Mouse (Mus musculus): ENCODE results near the gene Kcnt1. TPM values are rescaled to one million over a fixed set of nuclear protein-coding genes. Genes with fewer than 3 reads are reported as not detected.

The Kcnt1 gene
- polyA plus RNA-seq, 1 experiment from 2014 or later, result 0.19 TPM

DNA sequence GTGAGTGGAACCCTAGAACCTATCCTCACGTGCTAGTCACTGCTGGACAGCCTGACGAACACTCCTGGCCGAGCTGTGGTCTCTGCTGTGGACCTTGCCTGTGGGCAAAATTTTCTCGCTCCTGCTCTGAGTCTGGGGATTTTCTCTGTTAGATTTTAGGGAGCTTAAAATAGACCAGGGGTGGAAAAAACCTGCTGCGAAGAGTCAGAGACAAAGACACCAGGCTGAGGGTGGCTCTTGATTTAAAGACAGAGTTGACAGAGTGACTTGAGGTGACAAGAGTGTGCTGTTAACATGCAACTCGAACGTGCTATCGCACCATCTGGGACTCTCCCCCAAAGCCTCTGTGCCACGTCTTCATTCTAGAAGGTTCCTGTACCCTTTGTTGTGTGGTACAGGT lies 35.4 kb downstream of the Kcnt1 start:
- DNase-seq (ENCODE audit: low spot score) (no peak), ATAC-seq (ENCODE audit: low FRiP score, low TSS enrichment) (no peak)
- no peaks in the 10 kb centered on the region for H3K27me3 ChIP-seq (ENCODE audit: control insufficient read depth, insufficient read depth, low read length)
- H3K4me2 ChIP-seq (replicated peaks; ENCODE audit: low read depth), result no peak overlapping the region
- no peak overlapping the region for H3K9ac ChIP-seq (ENCODE audit: low read length)
- H3K4me1 ChIP-seq (replicated peaks; ENCODE audit: control insufficient read depth, insufficient read depth), result no peaks in the 10 kb centered on the region
- H3K9me3 ChIP-seq (ENCODE audit: control insufficient read depth, low read length), result no peaks in the 10 kb centered on the region
- H3K27ac ChIP-seq (replicated peaks), result no peak overlapping the region
- H3K4me3 ChIP-seq (ENCODE audit: low read depth, low read length), result no peak overlapping the region
- H3K36me3 ChIP-seq (ENCODE audit: control insufficient read depth, insufficient read depth, low read length), result no peaks in the 10 kb centered on the region
- no peak for TF ChIP-seq CTCF (IDR thresholded peaks at IDR 0.05; ENCODE audit: low read depth)
- TF ChIP-seq EP300 (optimal IDR thresholded peaks at IDR 0.05), result no peak
- 86% methylated on average over 9 of the region's 9 CpGs for WGBS

DNA sequence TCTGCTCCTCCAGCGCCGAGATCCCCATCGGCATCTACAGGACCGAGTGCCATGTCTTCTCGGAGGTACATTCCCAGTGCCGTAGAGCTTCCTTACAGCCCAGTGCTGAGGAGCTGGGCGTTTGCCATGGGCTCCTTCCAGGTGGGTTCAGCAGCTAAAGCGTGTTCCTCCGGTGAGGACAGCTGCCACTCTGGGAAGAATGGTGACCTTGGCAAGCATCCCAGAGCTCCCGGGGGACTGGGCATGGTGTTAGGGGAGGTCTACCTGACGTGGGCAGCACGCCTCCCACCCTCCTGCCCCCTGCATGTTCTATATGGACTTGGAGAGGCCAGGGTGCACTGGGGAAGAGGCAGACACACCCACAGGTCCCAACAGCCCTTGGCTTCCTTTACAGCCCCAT lies 46.3 kb downstream of the Kcnt1 start:
- 74% methylated on average over 12 of the region's 12 CpGs for WGBS
- Histone ChIP-seq H3K9me3 (ENCODE audit: control insufficient read depth, low read length) (no peaks in the 10 kb centered on the region), H3K27me3 (ENCODE audit: control insufficient read depth, insufficient read depth, low read length) (no peaks in the 10 kb centered on the region), H3K4me1 (replicated peaks; ENCODE audit: control insufficient read depth, insufficient read depth) (no peaks in the 10 kb centered on the region), H3K4me2 (replicated peaks; ENCODE audit: low read depth) (no peak overlapping the region), H3K4me3 (ENCODE audit: low read depth, low read length) (no peak overlapping the region), H3K27ac (replicated peaks) (no peak overlapping the region), H3K9ac (ENCODE audit: low read length) (no peak overlapping the region), H3K36me3 (ENCODE audit: control insufficient read depth, insufficient read depth, low read length) (no peaks in the 10 kb centered on the region)
- TF ChIP-seq EP300 (optimal IDR thresholded peaks at IDR 0.05), result no peak
- TF ChIP-seq CTCF (IDR thresholded peaks at IDR 0.05; ENCODE audit: low read depth), result no peak
- ATAC-seq (ENCODE audit: low FRiP score, low TSS enrichment) (no peak), DNase-seq (ENCODE audit: low spot score) (no peak)

DNA sequence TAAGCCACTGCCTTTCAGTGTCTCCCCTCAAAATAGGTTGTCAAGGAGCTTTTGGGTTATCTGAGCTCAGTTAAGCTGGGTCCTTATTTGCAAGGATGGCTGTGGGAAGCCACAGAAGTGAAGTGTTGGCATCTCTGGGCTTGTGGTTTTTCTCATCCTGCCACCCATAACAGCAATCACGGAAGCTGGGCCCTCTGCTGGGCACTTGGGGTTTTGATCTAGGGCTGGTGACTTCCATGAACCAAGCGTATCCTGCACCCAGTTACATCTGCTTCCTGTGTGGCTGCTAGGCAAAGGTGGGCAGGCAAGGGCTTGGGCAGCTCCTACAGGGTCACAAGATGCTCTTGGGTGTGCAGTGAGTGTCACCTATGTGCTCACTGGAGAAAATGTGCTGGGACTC lies 49.7 kb downstream of the Kcnt1 start:
- WGBS, result 45% methylated on average over 2 of the region's 2 CpGs
- H3K36me3 ChIP-seq (ENCODE audit: control insufficient read depth, insufficient read depth, low read length), result no peaks in the 10 kb centered on the region
- DNase-seq (ENCODE audit: low spot score) (peak; percentile 26), ATAC-seq (ENCODE audit: low FRiP score, low TSS enrichment) (no peak)
- H3K4me1 ChIP-seq (replicated peaks; ENCODE audit: control insufficient read depth, insufficient read depth), result no peaks in the 10 kb centered on the region
- no peak overlapping the region for H3K4me3 ChIP-seq (ENCODE audit: low read depth, low read length)
- no peak overlapping the region for H3K4me2 ChIP-seq (replicated peaks; ENCODE audit: low read depth)
- no peaks in the 10 kb centered on the region for H3K9me3 ChIP-seq (ENCODE audit: control insufficient read depth, low read length)
- H3K27me3 ChIP-seq (ENCODE audit: control insufficient read depth, insufficient read depth, low read length), result no peaks in the 10 kb centered on the region
- TF ChIP-seq EP300 (optimal IDR thresholded peaks at IDR 0.05) (no peak), CTCF (IDR thresholded peaks at IDR 0.05; ENCODE audit: low read depth) (peak; percentile 65)
- no peak overlapping the region for H3K27ac ChIP-seq (replicated peaks)
- no peak overlapping the region for H3K9ac ChIP-seq (ENCODE audit: low read length)

DNA sequence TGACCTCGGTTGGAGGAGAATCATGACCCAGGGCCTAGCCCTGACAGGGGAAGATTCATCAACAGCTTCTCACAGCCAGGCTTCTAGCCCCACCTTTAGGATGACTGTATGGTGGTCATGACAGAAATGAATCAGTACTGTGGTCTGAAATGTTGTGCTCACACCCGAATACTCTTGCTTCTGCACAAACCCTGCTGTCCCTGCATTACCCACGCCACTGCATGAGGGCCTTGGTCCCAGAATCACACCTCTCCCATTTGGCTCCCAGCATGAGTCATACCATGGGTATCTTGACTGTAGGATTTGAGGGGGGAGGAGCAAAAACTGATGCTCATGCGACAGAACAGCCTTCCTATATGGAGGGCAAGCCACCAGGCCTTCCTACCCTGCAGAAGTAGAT lies 50.7 kb downstream of the Kcnt1 start:
- no peaks in the 10 kb centered on the region for H3K27me3 ChIP-seq (ENCODE audit: control insufficient read depth, insufficient read depth, low read length)
- no peak overlapping the region for H3K27ac ChIP-seq (replicated peaks)
- no peak overlapping the region for H3K9ac ChIP-seq (ENCODE audit: low read length)
- TF ChIP-seq EP300 (optimal IDR thresholded peaks at IDR 0.05) (no peak), CTCF (IDR thresholded peaks at IDR 0.05; ENCODE audit: low read depth) (peak; percentile 19; the same call in 1 of the 2 replicates)
- H3K36me3 ChIP-seq (ENCODE audit: control insufficient read depth, insufficient read depth, low read length), result no peaks in the 10 kb centered on the region
- no peak overlapping the region for H3K4me2 ChIP-seq (replicated peaks; ENCODE audit: low read depth)
- DNase-seq (ENCODE audit: low spot score) (no peak), ATAC-seq (ENCODE audit: low FRiP score, low TSS enrichment) (no peak)
- no peak overlapping the region for H3K4me3 ChIP-seq (ENCODE audit: low read depth, low read length)
- H3K4me1 ChIP-seq (replicated peaks; ENCODE audit: control insufficient read depth, insufficient read depth), result no peaks in the 10 kb centered on the region
- WGBS, result 59% methylated on average over 4 of the region's 4 CpGs
- no peaks in the 10 kb centered on the region for H3K9me3 ChIP-seq (ENCODE audit: control insufficient read depth, low read length)

DNA sequence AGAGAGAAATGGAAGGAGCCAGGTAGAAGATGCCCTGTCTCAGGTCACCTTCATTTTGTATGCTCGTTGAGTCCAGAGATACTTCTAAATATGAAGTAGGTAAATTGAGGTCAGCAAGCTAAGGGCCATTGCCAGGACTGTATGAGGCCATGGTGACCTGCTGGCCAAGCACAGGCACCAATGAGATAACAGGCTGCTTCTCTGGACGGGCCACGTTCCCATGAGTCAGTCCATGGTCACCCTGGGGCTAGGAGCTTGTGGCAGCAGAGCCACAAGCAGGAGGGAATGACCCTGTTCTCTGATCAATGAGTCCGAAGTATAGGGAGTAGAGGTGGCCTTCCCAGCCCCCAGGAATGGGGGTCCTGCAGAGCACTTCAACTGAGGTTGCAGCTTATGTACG lies 51.3 kb downstream of the Kcnt1 start:
- Histone ChIP-seq H3K27ac (replicated peaks) (no peak overlapping the region), H3K27me3 (ENCODE audit: control insufficient read depth, insufficient read depth, low read length) (no peaks in the 10 kb centered on the region), H3K4me3 (ENCODE audit: low read depth, low read length) (no peak overlapping the region), H3K36me3 (ENCODE audit: control insufficient read depth, insufficient read depth, low read length) (no peaks in the 10 kb centered on the region), H3K9ac (ENCODE audit: low read length) (no peak overlapping the region), H3K4me1 (replicated peaks; ENCODE audit: control insufficient read depth, insufficient read depth) (no peaks in the 10 kb centered on the region), H3K9me3 (ENCODE audit: control insufficient read depth, low read length) (no peaks in the 10 kb centered on the region), H3K4me2 (replicated peaks; ENCODE audit: low read depth) (no peak overlapping the region)
- TF ChIP-seq EP300 (optimal IDR thresholded peaks at IDR 0.05) (no peak), CTCF (IDR thresholded peaks at IDR 0.05; ENCODE audit: low read depth) (no peak)
- DNase-seq (ENCODE audit: low spot score), result no peak
- no peak for ATAC-seq (ENCODE audit: low FRiP score, low TSS enrichment)
- WGBS, result 84% methylated on average over 5 of the region's 5 CpGs

DNA sequence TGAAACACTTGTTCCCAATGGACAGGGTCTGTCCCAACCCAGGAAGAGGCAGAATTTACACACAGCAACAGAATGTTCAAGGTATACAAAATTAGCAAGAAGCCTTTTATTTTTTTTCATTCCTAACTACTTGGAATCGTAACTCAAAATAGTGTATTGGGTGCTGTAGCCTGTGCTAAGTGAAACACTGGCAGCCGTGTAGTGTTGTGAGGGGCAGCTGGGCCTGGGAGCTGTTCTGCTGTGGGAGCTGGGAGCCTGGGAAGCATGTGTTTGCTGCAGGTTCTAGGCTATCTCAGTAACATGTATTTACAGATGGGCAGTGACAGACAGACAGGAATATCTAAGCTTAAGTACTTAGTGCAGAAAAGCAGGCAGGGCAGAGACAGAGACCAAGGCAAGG lies 54.9 kb downstream of the Kcnt1 start:
- no peak overlapping the region for H3K27ac ChIP-seq (replicated peaks)
- no peak overlapping the region for H3K4me2 ChIP-seq (replicated peaks; ENCODE audit: low read depth)
- no peak overlapping the region for H3K4me3 ChIP-seq (ENCODE audit: low read depth, low read length)
- no peak for TF ChIP-seq EP300 (optimal IDR thresholded peaks at IDR 0.05)
- no peak for TF ChIP-seq CTCF (IDR thresholded peaks at IDR 0.05; ENCODE audit: low read depth)
- no peaks in the 10 kb centered on the region for H3K9me3 ChIP-seq (ENCODE audit: control insufficient read depth, low read length)
- 79% methylated on average over 2 of the region's 2 CpGs for WGBS
- H3K36me3 ChIP-seq (ENCODE audit: control insufficient read depth, insufficient read depth, low read length), result no peaks in the 10 kb centered on the region; the same call in 1 of the 2 replicates
- no peak for DNase-seq (ENCODE audit: low spot score)
- ATAC-seq (ENCODE audit: low FRiP score, low TSS enrichment), result no peak
- H3K27me3 ChIP-seq (ENCODE audit: control insufficient read depth, insufficient read depth, low read length), result no peaks in the 10 kb centered on the region
- H3K9ac ChIP-seq (ENCODE audit: low read length), result no peak overlapping the region
- H3K4me1 ChIP-seq (replicated peaks; ENCODE audit: control insufficient read depth, insufficient read depth), result no peaks in the 10 kb centered on the region
